Mouse (Mus musculus) intestine, embryonic 15.5 days (tissue): ENCODE measurements around the gene Tpk1. TPM values are rescaled to one million over a fixed set of nuclear protein-coding genes. Genes with fewer than 3 reads are reported as not detected.

Source experiments
- ATAC-seq: fragments of 200-750 bp; cut with Nextera tagmentation; 2 replicates; pipeline ENCODE4 v1.8.0; 2017; ENCODE audit warnings: moderate TSS enrichment, moderate library complexity
- H3K27ac ChIP-seq: fragments of 300-500 bp; sonication (generic); 2 replicates; pipeline ENCODE4 v1.5.1; 2015; ENCODE audit warnings: mild to moderate bottlenecking, inconsistent platforms
- H3K27me3 ChIP-seq: fragments of 300-500 bp; sonication (generic); replicated peaks from 2 replicates; pipeline ENCODE4 v1.6.1; 2015; ENCODE audit warnings: inconsistent platforms
- H3K36me3 ChIP-seq: fragments of 300-500 bp; sonication (generic); 2 replicates; pipeline ENCODE4 v1.6.1; 2015; ENCODE audit warnings: inconsistent platforms
- H3K4me1 ChIP-seq: fragments of 300-500 bp; sonication (generic); replicated peaks from 2 replicates; pipeline ENCODE4 v1.6.1; 2015; ENCODE audit warnings: inconsistent platforms
- H3K4me2 ChIP-seq: fragments of 300-500 bp; sonication (generic); replicated peaks from 2 replicates; pipeline ENCODE4 v1.6.1; 2015; ENCODE audit warnings: mild to moderate bottlenecking, inconsistent platforms
- H3K4me3 ChIP-seq: fragments of 300-500 bp; sonication (generic); replicated peaks from 2 replicates; pipeline ENCODE4 v1.5.1; 2015; ENCODE audit warnings: inconsistent platforms
- H3K9ac ChIP-seq: fragments of 300-500 bp; sonication (generic); 2 replicates; pipeline ENCODE4 v1.6.1; 2015; ENCODE audit warnings: inconsistent platforms
- H3K9me3 ChIP-seq: fragments of 300-500 bp; sonication (generic); 2 replicates; pipeline ENCODE4 v1.6.1; 2016; ENCODE audit warnings: inconsistent platforms
- WGBS: fragments of 180-500 bp; shearing (Covaris S2); methylation state at CpG from one replicate; pipeline ENCODE4 v1.1.7; 2015; 5-methylcytosine and 5-hydroxymethylcytosine counted together
- polyA plus RNA-seq: library from polyadenylated mRNA; unstranded; fragments of >200 nt; fragmentation: Nextera tagmentation; extraction: Ambion mirVana; gene quantifications from 2 replicates; pipeline ENCODE4 v1.2.1, GENCODE M21; 2015

The Tpk1 gene
- polyA plus RNA-seq, 1 experiment from 2014 or later = 20.6 TPM

GRCm38 (mm10) chr6:43459082-43459481 is 207.0 kb downstream of the Tpk1 start:
- Histone ChIP-seq H3K27ac (no peak overlapping the region), H3K36me3 (no peaks in the 10 kb centered on the region), H3K4me2 (no peak overlapping the region), H3K27me3 (no peaks in the 10 kb centered on the region), H3K4me1 (no peaks in the 10 kb centered on the region), H3K9ac (no peak overlapping the region), H3K9me3 (no peaks in the 10 kb centered on the region), H3K4me3 (no peak overlapping the region)
- no peak for ATAC-seq
- 74% methylated on average over 2 of the region's 2 CpGs for WGBS

- Histone ChIP-seq H3K4me1 (no peaks in the 10 kb centered on the region), H3K9me3 (no peaks in the 10 kb centered on the region), H3K4me2 (no peak overlapping the region), H3K27me3 (no peaks in the 10 kb centered on the region), H3K9ac (no peak overlapping the region), H3K36me3 (no peaks in the 10 kb centered on the region), H3K4me3 (no peak overlapping the region), H3K27ac (no peak overlapping the region)
- WGBS = 93% methylated on average over 2 of the region's 2 CpGs
- ATAC-seq = no peak
These were observed 208.1 kb downstream of the Tpk1 start for GRCm38 (mm10) chr6:43457989-43458388.

GRCm38 (mm10) chr6:43449498-43449897 is 216.6 kb downstream of the Tpk1 start:
- ATAC-seq = no peak
- Histone ChIP-seq H3K27me3 (no peaks in the 10 kb centered on the region), H3K4me3 (no peak overlapping the region), H3K4me2 (no peak overlapping the region), H3K9me3 (no peaks in the 10 kb centered on the region), H3K4me1 (no peaks in the 10 kb centered on the region), H3K9ac (no peak overlapping the region), H3K27ac (no peak overlapping the region), H3K36me3 (no peaks in the 10 kb centered on the region)
- WGBS = 73% methylated on average over 2 of the region's 2 CpGs

- Histone ChIP-seq H3K27ac (no peak overlapping the region), H3K4me2 (no peak overlapping the region), H3K9ac (no peak overlapping the region), H3K4me1 (no peaks in the 10 kb centered on the region), H3K4me3 (no peak overlapping the region), H3K36me3 (no peaks in the 10 kb centered on the region), H3K27me3 (no peaks in the 10 kb centered on the region), H3K9me3 (no peaks in the 10 kb centered on the region)
- no peak for ATAC-seq
- WGBS = 90% methylated on average over 2 of the region's 2 CpGs
These were observed 220.2 kb downstream of the Tpk1 start for GRCm38 (mm10) chr6:43445856-43446255.

- Histone ChIP-seq H3K4me1 (no peaks in the 10 kb centered on the region), H3K4me2 (no peak overlapping the region), H3K36me3 (no peaks in the 10 kb centered on the region), H3K9ac (no peak overlapping the region), H3K27ac (no peak overlapping the region), H3K27me3 (no peaks in the 10 kb centered on the region), H3K4me3 (no peak overlapping the region), H3K9me3 (no peaks in the 10 kb centered on the region)
- WGBS = 87% methylated on average over 3 of the region's 3 CpGs
- ATAC-seq = no peak
These were observed 223.9 kb downstream of the Tpk1 start for GRCm38 (mm10) chr6:43442191-43442590.

GRCm38 (mm10) chr6:43435987-43436541 is 230.0 kb downstream of the Tpk1 start:
- H3K4me2 ChIP-seq = no peak overlapping the region
- ATAC-seq = no peak
- no peaks in the 10 kb centered on the region for H3K27me3 ChIP-seq
- no peaks in the 10 kb centered on the region for H3K9me3 ChIP-seq
- H3K4me1 ChIP-seq = no peaks in the 10 kb centered on the region
- H3K27ac ChIP-seq = no peak overlapping the region
- 91% methylated on average over 2 of the region's 2 CpGs for whole genome bisulfite sequencing
- no peak overlapping the region for H3K4me3 ChIP-seq
- H3K9ac ChIP-seq = no peak overlapping the region
- no peaks in the 10 kb centered on the region for H3K36me3 ChIP-seq

GRCm38 (mm10) chr6:43434365-43434764 is 231.7 kb downstream of the Tpk1 start:
- 82% methylated on average over 1 of the region's 1 CpGs for WGBS
- no peak overlapping the region for H3K4me3 ChIP-seq
- no peaks in the 10 kb centered on the region for H3K27me3 ChIP-seq
- ATAC-seq = no peak
- no peaks in the 10 kb centered on the region for H3K4me1 ChIP-seq
- H3K27ac ChIP-seq = no peak overlapping the region
- no peak overlapping the region for H3K9ac ChIP-seq
- no peaks in the 10 kb centered on the region for H3K9me3 ChIP-seq
- H3K36me3 ChIP-seq = no peaks in the 10 kb centered on the region
- no peak overlapping the region for H3K4me2 ChIP-seq

GRCm38 (mm10) chr6:43424978-43425377 is 241.1 kb downstream of the Tpk1 start:
- Histone ChIP-seq H3K27me3 (no peaks in the 10 kb centered on the region), H3K4me2 (no peak overlapping the region), H3K9me3 (no peaks in the 10 kb centered on the region), H3K27ac (no peak overlapping the region), H3K9ac (no peak overlapping the region), H3K4me1 (no peaks in the 10 kb centered on the region), H3K36me3 (no peaks in the 10 kb centered on the region), H3K4me3 (no peak overlapping the region)
- no peak for ATAC-seq
- WGBS = 41% methylated on average over 4 of the region's 4 CpGs

GRCm38 (mm10) chr6:43420358-43420979 is 245.6 kb downstream of the Tpk1 start:
- 76% methylated on average over 7 of the region's 7 CpGs for WGBS
- H3K27ac ChIP-seq = no peak overlapping the region
- no peaks in the 10 kb centered on the region for H3K36me3 ChIP-seq
- no peak for ATAC-seq
- no peaks in the 10 kb centered on the region for H3K4me1 ChIP-seq
- H3K9ac ChIP-seq = no peak overlapping the region
- H3K9me3 ChIP-seq = no peaks in the 10 kb centered on the region
- H3K27me3 ChIP-seq = no peaks in the 10 kb centered on the region
- no peak overlapping the region for H3K4me2 ChIP-seq
- H3K4me3 ChIP-seq = no peak overlapping the region

- WGBS = 96% methylated on average over 1 of the region's 1 CpGs
- Histone ChIP-seq H3K36me3 (no peaks in the 10 kb centered on the region), H3K9me3 (no peaks in the 10 kb centered on the region), H3K4me2 (no peak overlapping the region), H3K9ac (no peak overlapping the region), H3K4me3 (no peak overlapping the region), H3K27ac (no peak overlapping the region), H3K27me3 (no peaks in the 10 kb centered on the region), H3K4me1 (no peaks in the 10 kb centered on the region)
- ATAC-seq = no peak
These were observed 257.1 kb downstream of the Tpk1 start for GRCm38 (mm10) chr6:43408949-43409348.

- no peak for ATAC-seq
- 85% methylated on average over 3 of the region's 3 CpGs for WGBS
- H3K4me1 ChIP-seq = no peaks in the 10 kb centered on the region
- H3K36me3 ChIP-seq = no peaks in the 10 kb centered on the region
- no peaks in the 10 kb centered on the region for H3K9me3 ChIP-seq
- no peak overlapping the region for H3K9ac ChIP-seq
- no peak overlapping the region for H3K4me2 ChIP-seq
- no peak overlapping the region for H3K4me3 ChIP-seq
- no peaks in the 10 kb centered on the region for H3K27me3 ChIP-seq
- H3K27ac ChIP-seq = no peak overlapping the region
These were observed 263.0 kb downstream of the Tpk1 start for GRCm38 (mm10) chr6:43403076-43403475.

- no peaks in the 10 kb centered on the region for H3K27me3 ChIP-seq
- no peak for ATAC-seq
- no peaks in the 10 kb centered on the region for H3K4me1 ChIP-seq
- H3K4me2 ChIP-seq = no peak overlapping the region
- no peak overlapping the region for H3K9ac ChIP-seq
- no peaks in the 10 kb centered on the region for H3K9me3 ChIP-seq
- H3K4me3 ChIP-seq = no peak overlapping the region
- WGBS = 72% methylated on average over 6 of the region's 6 CpGs
- no peaks in the 10 kb centered on the region for H3K36me3 ChIP-seq
- H3K27ac ChIP-seq = no peak overlapping the region
These were observed 263.7 kb downstream of the Tpk1 start for GRCm38 (mm10) chr6:43402219-43402997.

GRCm38 (mm10) chr6:43396426-43396825 is 269.7 kb downstream of the Tpk1 start:
- no peak for ATAC-seq
- Histone ChIP-seq H3K9me3 (no peaks in the 10 kb centered on the region), H3K4me3 (no peak overlapping the region), H3K9ac (no peak overlapping the region), H3K4me1 (no peaks in the 10 kb centered on the region), H3K4me2 (no peak overlapping the region), H3K27me3 (no peaks in the 10 kb centered on the region), H3K27ac (no peak overlapping the region), H3K36me3 (no peaks in the 10 kb centered on the region)
- 81% methylated on average over 1 of the region's 1 CpGs for WGBS
